Mouse (Mus musculus) layer of hippocampus, postnatal 14 days (tissue): ENCODE measurements around the gene Inpp4b. TPM values are rescaled to one million over a fixed set of nuclear protein-coding genes. Genes with fewer than 3 reads are reported as not detected.

Experiments used
- DNase-seq, 2 experiments: peaks; one replicate each; pipeline ENCODE4 v3.0.0; 2021 to 2022; ENCODE audit warnings: low spot score in 2 of 2, mixed read lengths in 1 of 2
- long read RNA-seq, 2 experiments: library from polyadenylated mRNA; stranded (forward); transcript quantifications; one replicate each; pipeline ENCODE4 v2.0.0; 2021
- total RNA-seq, 2 experiments: library from RNA; stranded (reverse); gene quantifications; 2 replicates each; pipeline ENCODE4 v1.2.3; 2021

Inpp4b gene
- total RNA-seq = 1 to 10 TPM; 9.2 to 9.5 TPM
- long read RNA-seq, experiment 1, partial matches to known transcripts = 0 of 1 reads
- long read RNA-seq, experiment 1, other reads (novel, unspliced or antisense) = 1 of 1 reads
- long read RNA-seq, experiment 2, partial matches to known transcripts = 1 of 1 reads
- long read RNA-seq, experiment 2, other reads (novel, unspliced or antisense) = 0 of 1 reads

GRCm38 (mm10) chr8:81342236-81342998 lies at the start of gene Inpp4b:
TSS of gene Inpp4b (plus strand) at chr8:81342556.
- peak; percentile 58 to 68 for DNase-seq

GRCm38 (mm10) chr8:81335250-81335649 lies 7.1 kb upstream of the Inpp4b start:
- DNase-seq = no peak

GRCm38 (mm10) chr8:81341191-81341590 lies 1.2 kb upstream of the Inpp4b start:
- peak; percentile 31 to 49 for DNase-seq

- DNase-seq = peak; percentile 60 to 61
These were observed 643 bp upstream of the Inpp4b start for GRCm38 (mm10) chr8:81341591-81342235.

GRCm38 (mm10) chr8:81342999-81343302 lies 595 bp downstream of the Inpp4b start:
- no peak for DNase-seq

- DNase-seq = no peak
These were observed 2.9 kb downstream of the Inpp4b start for GRCm38 (mm10) chr8:81345170-81345697.

- DNase-seq = peak in 1 of 2 experiments; percentile 42
These were observed 7.1 kb downstream of the Inpp4b start for GRCm38 (mm10) chr8:81349452-81349851.

- no peak for DNase-seq
These were observed 11.1 kb downstream of the Inpp4b start for GRCm38 (mm10) chr8:81353460-81353859.

- no peak for DNase-seq
These were observed 15.8 kb downstream of the Inpp4b start for GRCm38 (mm10) chr8:81358108-81358507.

- DNase-seq = peak; percentile 21 to 49
These were observed 18.2 kb downstream of the Inpp4b start for GRCm38 (mm10) chr8:81360518-81360917.

GRCm38 (mm10) chr8:81361162-81361561 lies 18.8 kb downstream of the Inpp4b start:
- no peak for DNase-seq

- no peak for DNase-seq
These were observed 28.3 kb downstream of the Inpp4b start for GRCm38 (mm10) chr8:81370607-81371006.

GRCm38 (mm10) chr8:81371844-81372243 lies 29.5 kb downstream of the Inpp4b start:
- no peak for DNase-seq

- DNase-seq = no peak
These were observed 32.6 kb downstream of the Inpp4b start for GRCm38 (mm10) chr8:81374877-81375475.

- no peak for DNase-seq
These were observed 46.6 kb downstream of the Inpp4b start for GRCm38 (mm10) chr8:81388953-81389352.

GRCm38 (mm10) chr8:81399071-81399470 lies 56.7 kb downstream of the Inpp4b start:
- DNase-seq = no peak

GRCm38 (mm10) chr8:81399501-81399900 lies 57.1 kb downstream of the Inpp4b start:
- DNase-seq = no peak

- DNase-seq = no peak
These were observed 70.4 kb downstream of the Inpp4b start for GRCm38 (mm10) chr8:81412707-81413106.

- DNase-seq = no peak
These were observed 101.6 kb downstream of the Inpp4b start for GRCm38 (mm10) chr8:81443957-81444356.

- DNase-seq = no peak
These were observed 107.4 kb downstream of the Inpp4b start for GRCm38 (mm10) chr8:81449798-81450197.

GRCm38 (mm10) chr8:81452082-81452481 lies 109.7 kb downstream of the Inpp4b start:
- peak in 1 of 2 experiments; percentile 26 for DNase-seq

GRCm38 (mm10) chr8:81454830-81455229 lies 112.5 kb downstream of the Inpp4b start:
- no peak for DNase-seq
